Mouse (Mus musculus): ENCODE measurements around the gene Naga. TPM values are rescaled to one million over a fixed set of nuclear protein-coding genes. Genes with fewer than 3 reads are reported as not detected.

Gene Naga
- polyA plus RNA-seq, 2 experiments: 59.3 to 101 TPM

DNA sequence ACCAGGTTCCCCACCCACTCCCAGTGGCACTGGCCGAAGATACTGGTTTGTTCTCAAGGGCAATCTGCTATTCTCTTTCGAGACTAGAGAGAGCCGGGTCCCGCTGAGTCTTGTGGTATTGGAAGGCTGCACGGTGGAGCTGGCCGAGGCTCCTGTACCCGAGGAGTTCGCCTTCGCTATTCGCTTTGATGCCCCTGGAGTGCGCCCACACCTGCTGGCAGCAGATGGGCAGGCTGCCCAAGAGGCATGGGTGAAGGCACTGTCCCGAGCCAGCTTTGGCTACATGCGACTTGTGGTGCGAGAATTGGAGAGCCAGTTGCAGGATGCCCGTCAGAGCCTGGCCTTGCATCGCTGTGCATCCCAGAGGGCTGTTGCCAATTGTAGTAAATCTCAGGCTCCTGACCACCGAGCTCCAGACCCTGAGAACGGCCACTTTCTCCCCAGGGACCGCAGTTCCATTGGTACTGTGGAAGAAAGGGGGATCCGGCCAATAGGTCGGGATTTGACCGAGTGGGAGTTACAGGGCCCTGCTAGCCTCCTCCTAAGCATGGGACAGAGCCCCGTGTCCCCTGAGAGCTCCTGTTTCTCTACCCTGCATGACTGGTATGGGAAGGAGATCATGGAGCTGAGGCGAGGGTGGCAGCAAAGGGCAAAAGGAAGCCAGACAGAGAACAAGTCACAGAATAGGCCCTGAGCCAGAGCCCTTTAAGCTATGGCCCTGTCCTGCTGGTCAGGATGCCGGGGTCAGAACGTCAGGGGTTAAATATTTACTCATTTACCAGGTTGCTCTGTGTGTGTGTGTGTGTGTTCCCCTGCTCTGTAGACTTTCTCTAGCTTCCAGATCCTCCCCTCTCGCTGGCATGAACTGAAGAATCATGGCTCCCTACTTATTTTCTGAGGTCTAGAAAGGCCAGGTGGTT lies 4.9 kb upstream of the Naga start:
- WGBS: 91% methylated on average over 27 of the region's 27 CpGs
- ATAC-seq (ENCODE audit: low FRiP score, low read depth) (no peak), DNase-seq (ENCODE audit: low spot score) (no peak)
- no peak for TF ChIP-seq POLR2A (IDR thresholded peaks at IDR 0.05; ENCODE audit: borderline replicate concordance, extremely low read depth, insufficient read depth, insufficient read length)
- Histone ChIP-seq H3K4me2 (replicated peaks; ENCODE audit: low read depth, low read length, severe bottlenecking) (no peak overlapping the region), H3K9ac (ENCODE audit: low read depth, low read length, severe bottlenecking) (no peak overlapping the region), H3K4me3 (replicated peaks; ENCODE audit: low read length) (no peak overlapping the region), H3K27ac (replicated peaks; ENCODE audit: low read depth, low read length) (no peak overlapping the region), H3K4me1 (ENCODE audit: control insufficient read depth, insufficient read depth, low read length) (peaks cover 20% of the 10 kb centered on the region), H3K9me3 (ENCODE audit: control insufficient read depth, low read length) (no peaks in the 10 kb centered on the region), H3K27me3 (ENCODE audit: control insufficient read depth, insufficient read depth, low read length) (no peaks in the 10 kb centered on the region), H3K36me3 (ENCODE audit: control insufficient read depth, insufficient read depth, low read length) (peaks cover 12% of the 10 kb centered on the region)

DNA sequence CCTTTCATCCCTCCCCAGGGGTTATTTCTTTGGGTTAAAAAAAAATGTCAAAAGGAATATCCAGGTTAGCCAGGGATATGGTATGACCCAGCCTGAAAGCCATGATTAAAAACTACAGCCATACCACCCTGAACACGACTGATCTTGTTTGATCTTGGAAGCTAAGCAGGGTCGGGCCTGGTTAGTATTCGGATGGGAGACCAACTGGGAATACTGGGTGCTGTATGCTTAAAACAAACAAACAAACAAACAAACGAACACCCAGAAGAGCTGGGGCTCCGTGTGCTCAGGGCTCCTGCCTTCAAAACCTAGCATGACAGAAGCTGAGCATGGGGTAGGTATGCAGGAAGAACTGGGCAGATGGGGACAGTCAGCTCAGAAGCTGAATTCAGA lies 3.8 kb upstream of the Naga start:
- DNase-seq (ENCODE audit: low spot score): no peak
- Histone ChIP-seq H3K4me1 (ENCODE audit: control insufficient read depth, insufficient read depth, low read length) (peaks cover 27% of the 10 kb centered on the region), H3K9me3 (ENCODE audit: control insufficient read depth, low read length) (no peaks in the 10 kb centered on the region), H3K4me3 (replicated peaks; ENCODE audit: low read length) (no peak overlapping the region), H3K27me3 (ENCODE audit: control insufficient read depth, insufficient read depth, low read length) (no peaks in the 10 kb centered on the region), H3K9ac (ENCODE audit: low read depth, low read length, severe bottlenecking) (no peak overlapping the region), H3K27ac (replicated peaks; ENCODE audit: low read depth, low read length) (no peak overlapping the region), H3K36me3 (ENCODE audit: control insufficient read depth, insufficient read depth, low read length) (peaks cover 2% of the 10 kb centered on the region; the same call in 1 of the 2 replicates), H3K4me2 (replicated peaks; ENCODE audit: low read depth, low read length, severe bottlenecking) (no peak overlapping the region)
- 78% methylated on average over 5 of the region's 5 CpGs for WGBS
- no peak for ATAC-seq (ENCODE audit: low FRiP score, low read depth)
- TF ChIP-seq POLR2A (IDR thresholded peaks at IDR 0.05; ENCODE audit: borderline replicate concordance, extremely low read depth, insufficient read depth, insufficient read length): no peak

DNA sequence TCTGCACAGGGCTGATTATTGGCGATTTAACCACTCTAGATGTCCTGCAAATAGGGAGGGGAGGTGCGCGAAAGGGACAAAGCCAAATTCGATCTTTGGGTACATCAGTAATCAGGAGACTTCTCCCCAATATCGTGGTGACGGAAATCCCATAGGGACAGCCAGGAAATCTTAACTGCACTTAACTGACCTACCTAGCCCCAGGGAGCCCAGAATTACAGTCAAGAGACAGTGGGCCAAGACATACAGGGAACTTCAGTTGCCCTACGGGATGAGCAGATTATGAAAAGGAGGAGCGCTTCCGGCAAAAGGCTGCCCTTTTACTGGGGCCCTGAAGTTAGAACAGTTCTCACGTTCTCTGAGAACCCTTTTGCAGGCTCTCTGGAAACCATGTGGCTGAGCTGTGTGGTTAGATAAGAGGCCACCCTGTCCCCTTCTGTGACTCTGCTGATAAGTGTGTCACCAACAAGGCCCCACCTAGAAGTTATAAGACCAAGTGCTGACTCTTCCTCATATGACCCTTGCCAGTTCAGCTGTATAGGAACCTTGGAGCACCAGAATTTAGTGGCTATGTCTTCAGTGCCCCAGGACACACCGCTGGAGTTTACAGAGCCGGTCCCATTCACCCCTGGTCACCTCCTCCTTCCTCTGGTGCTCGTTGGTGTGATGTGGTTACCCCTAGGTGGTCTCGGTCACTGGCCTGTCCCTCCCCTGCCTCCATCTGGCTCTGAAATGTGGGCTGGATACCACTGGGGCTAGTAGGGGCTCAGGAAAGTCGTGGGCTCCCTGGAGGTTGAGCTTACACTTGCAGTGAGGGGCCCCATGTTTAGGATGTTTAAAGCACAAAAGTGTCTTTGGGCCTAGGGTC lies 3.2 kb upstream of the Naga start:
- Histone ChIP-seq H3K4me2 (replicated peaks; ENCODE audit: low read depth, low read length, severe bottlenecking) (peak overlapping the region; percentile 75), H3K27ac (replicated peaks; ENCODE audit: low read depth, low read length) (peak overlapping the region; percentile 79), H3K9me3 (ENCODE audit: control insufficient read depth, low read length) (no peaks in the 10 kb centered on the region), H3K27me3 (ENCODE audit: control insufficient read depth, insufficient read depth, low read length) (no peaks in the 10 kb centered on the region), H3K4me3 (replicated peaks; ENCODE audit: low read length) (peak overlapping the region; percentile 54), H3K9ac (ENCODE audit: low read depth, low read length, severe bottlenecking) (peak overlapping the region; percentile 85), H3K36me3 (ENCODE audit: control insufficient read depth, insufficient read depth, low read length) (peaks cover 2% of the 10 kb centered on the region; the same call in 1 of the 2 replicates), H3K4me1 (ENCODE audit: control insufficient read depth, insufficient read depth, low read length) (peaks cover 24% of the 10 kb centered on the region)
- no peak for DNase-seq (ENCODE audit: low spot score)
- TF ChIP-seq POLR2A (IDR thresholded peaks at IDR 0.05; ENCODE audit: borderline replicate concordance, extremely low read depth, insufficient read depth, insufficient read length): no peak
- ATAC-seq (ENCODE audit: low FRiP score, low read depth): no peak
- 58% methylated on average over 15 of the region's 15 CpGs for WGBS

DNA sequence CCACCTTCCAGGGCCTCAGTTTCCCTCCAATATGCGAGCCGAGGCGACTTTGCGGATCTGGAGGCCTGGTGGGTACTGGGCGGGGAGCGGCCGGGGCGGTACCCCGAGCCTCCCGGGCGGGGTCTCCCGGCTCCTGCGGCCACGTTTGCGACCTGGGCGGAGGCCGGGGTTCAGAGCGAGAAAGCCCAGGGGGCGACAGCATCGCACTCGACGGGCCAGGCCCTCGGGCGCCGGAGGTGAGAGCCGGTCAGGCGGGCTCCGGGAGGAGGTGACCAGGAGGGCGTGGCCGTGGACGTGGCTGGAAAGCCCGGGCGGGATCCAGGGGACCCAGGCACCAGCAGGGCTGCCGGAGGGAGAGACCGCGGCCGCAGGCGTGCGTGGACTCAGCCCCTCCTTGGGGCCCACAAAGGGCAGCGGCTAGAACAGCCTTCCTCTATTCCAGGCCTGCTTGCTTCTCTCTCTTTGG lies 2.3 kb upstream of the Naga start:
- ATAC-seq (ENCODE audit: low FRiP score, low read depth) (peak; percentile 5; the same call in 1 of the 2 replicates), DNase-seq (ENCODE audit: low spot score) (peak; percentile 55)
- no peaks in the 10 kb centered on the region for H3K27me3 ChIP-seq (ENCODE audit: control insufficient read depth, insufficient read depth, low read length)
- H3K27ac ChIP-seq (replicated peaks; ENCODE audit: low read depth, low read length): peak overlapping the region; percentile 79
- H3K9ac ChIP-seq (ENCODE audit: low read depth, low read length, severe bottlenecking): peak overlapping the region; percentile 85
- H3K36me3 ChIP-seq (ENCODE audit: control insufficient read depth, insufficient read depth, low read length): peaks cover 9% of the 10 kb centered on the region
- H3K4me2 ChIP-seq (replicated peaks; ENCODE audit: low read depth, low read length, severe bottlenecking): peak overlapping the region; percentile 75
- H3K4me1 ChIP-seq (ENCODE audit: control insufficient read depth, insufficient read depth, low read length): peaks cover 19% of the 10 kb centered on the region
- WGBS: 2% methylated on average over 36 of the region's 40 CpGs
- peak overlapping the region; percentile 54 for H3K4me3 ChIP-seq (replicated peaks; ENCODE audit: low read length)
- no peaks in the 10 kb centered on the region for H3K9me3 ChIP-seq (ENCODE audit: control insufficient read depth, low read length)
- TF ChIP-seq POLR2A (IDR thresholded peaks at IDR 0.05; ENCODE audit: borderline replicate concordance, extremely low read depth, insufficient read depth, insufficient read length): 0 out of 2 replicates have a peak, but pooled peaks have one; percentile 63

Data from limb, embryonic 14.5 days (tissue).